Mouse (Mus musculus) mouse embryonic stem cell (cell line): Measurements from ENCODE around the gene Setx.

ENCODE experiments used
- in situ Hi-C, 2 experiments: fragments of 300-500 bp; cut with MboI; formaldehyde crosslinking; loops; 1 replicate in 1 of 2; 3 replicates in 1 of 2; pipeline ENCODE4 v1.14.3; 2019 to 2020; ENCODE audit warnings: low sequenced_read_pairs in 2 of 2, low pct_unique_long_range_greater_than_20kb in 1 of 2, mixed read lengths in 1 of 2; ENCODE audit not compliant: unreplicated experiment in 1 of 2

Gene Setx

GRCm38 (mm10) chr2:29198446-29198845 is 74.5 kb downstream of the Setx start:
- in situ Hi-C loops, result no loop called here

GRCm38 (mm10) chr2:29199909-29200308 is 75.9 kb downstream of the Setx start:
- in situ Hi-C loops, result loop anchor here (25.0 kb wide), 1 partner anchor 387 kb away; no protein-coding TSS in a partner anchor

- in situ Hi-C loops, result loop anchor here (25.0 kb wide), 1 partner anchor 386 kb away; no protein-coding TSS in a partner anchor
Observed at GRCm38 (mm10) chr2:29201223-29201955, 77.4 kb downstream of the Setx start.

- in situ Hi-C loops, result loop anchor here (25.0 kb wide), 1 partner anchor 381 kb away; no protein-coding TSS in a partner anchor
Observed at GRCm38 (mm10) chr2:29206156-29206555, 82.2 kb downstream of the Setx start.

- in situ Hi-C loops, result loop anchor here (25.0 kb wide), 1 partner anchor 371 kb away; no protein-coding TSS in a partner anchor
Observed at GRCm38 (mm10) chr2:29216286-29217012, 92.5 kb downstream of the Setx start.

- in situ Hi-C loops, result loop anchor here (25.0 kb wide), 1 partner anchor 370 kb away; no protein-coding TSS in a partner anchor
Observed at GRCm38 (mm10) chr2:29217042-29217441, 93.1 kb downstream of the Setx start.

GRCm38 (mm10) chr2:29217897-29218296 is 93.9 kb downstream of the Setx start:
- in situ Hi-C loops, result loop anchor here (25.0 kb wide), 1 partner anchor 369 kb away; no protein-coding TSS in a partner anchor

GRCm38 (mm10) chr2:29218831-29219230 is 94.8 kb downstream of the Setx start:
- in situ Hi-C loops, result loop anchor here (25.0 kb wide), 1 partner anchor 368 kb away; no protein-coding TSS in a partner anchor

GRCm38 (mm10) chr2:29222302-29222701 is 98.3 kb downstream of the Setx start:
- in situ Hi-C loops, result loop anchor here (25.0 kb wide), 1 partner anchor 365 kb away; no protein-coding TSS in a partner anchor

- in situ Hi-C loops, result loop anchor here (25.0 kb wide), 1 partner anchor 364 kb away; no protein-coding TSS in a partner anchor
Observed at GRCm38 (mm10) chr2:29223591-29224262, 99.7 kb downstream of the Setx start.

GRCm38 (mm10) chr2:29226671-29227070 is 102.7 kb downstream of the Setx start:
- in situ Hi-C loops, result no loop called here

GRCm38 (mm10) chr2:29230191-29230835 is 106.3 kb downstream of the Setx start:
- in situ Hi-C loops, result no loop called here
